Mouse (Mus musculus): ENCODE data around the gene Scd4. TPM values are rescaled to one million over a fixed set of nuclear protein-coding genes. Genes with fewer than 3 reads are reported as not detected.
A peak's percentile ranks its signal among the peaks of the same experiment; 100 is the strongest.
"Not testable (repeated sequence)": the region's sequence is repeated elsewhere in the genome, so short reads cannot be mapped to it uniquely, and the experiment has no call there.

The Scd4 gene
- polyA plus RNA-seq, 1 experiment from 2014 or later: 0.08 TPM

DNA sequence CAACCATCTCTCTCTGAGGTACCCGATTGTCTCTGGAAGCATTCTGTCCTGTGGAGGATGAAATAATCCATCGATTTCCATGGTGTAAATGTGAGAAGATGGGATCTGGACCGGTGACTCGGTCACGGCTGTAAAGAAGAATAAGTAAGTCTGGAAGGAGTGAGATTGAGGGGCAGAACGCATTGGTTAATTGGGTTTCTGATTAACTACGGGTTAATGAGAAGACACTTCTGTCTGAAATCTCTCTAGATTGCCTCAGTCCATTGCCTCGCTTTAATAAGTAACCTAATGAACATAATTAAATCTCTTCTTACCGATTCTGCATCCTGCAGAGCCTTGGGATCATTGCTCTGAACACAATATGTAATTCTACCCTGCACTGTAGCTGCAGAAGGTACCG, 34.2 kb downstream of the Scd4 start:
- WGBS: 74% methylated on average over 10 of the region's 10 CpGs
- not testable (repeated sequence) for H3K27me3 ChIP-seq, H3K9me3 ChIP-seq

GRCm38 (mm10) chr19:44369371-44369770, 36.5 kb downstream of the Scd4 start:
- Histone ChIP-seq H3K4me3 (replicated peaks) (no peak overlapping the region), H3K4me2 (replicated peaks) (no peak overlapping the region), H3K27me3 (peaks cover 3% of the 10 kb centered on the region; the same call in 1 of the 2 replicates), H3K36me3 (no peaks in the 10 kb centered on the region), H3K9me3 (no peaks in the 10 kb centered on the region), H3K4me1 (replicated peaks) (no peaks in the 10 kb centered on the region), H3K9ac (replicated peaks) (no peak overlapping the region), H3K27ac (no peak overlapping the region)
- WGBS: 50% methylated on average over 8 of the region's 8 CpGs
- no peak for ATAC-seq

More for the DNA sequence above, 34.2 kb downstream of the Scd4 start:
- H3K36me3 ChIP-seq; H3K9ac ChIP-seq (replicated peaks); H3K27ac ChIP-seq; H3K4me2 ChIP-seq (replicated peaks); H3K4me1 ChIP-seq (replicated peaks); ATAC-seq; H3K4me3 ChIP-seq (replicated peaks): not testable (repeated sequence)

DNA sequence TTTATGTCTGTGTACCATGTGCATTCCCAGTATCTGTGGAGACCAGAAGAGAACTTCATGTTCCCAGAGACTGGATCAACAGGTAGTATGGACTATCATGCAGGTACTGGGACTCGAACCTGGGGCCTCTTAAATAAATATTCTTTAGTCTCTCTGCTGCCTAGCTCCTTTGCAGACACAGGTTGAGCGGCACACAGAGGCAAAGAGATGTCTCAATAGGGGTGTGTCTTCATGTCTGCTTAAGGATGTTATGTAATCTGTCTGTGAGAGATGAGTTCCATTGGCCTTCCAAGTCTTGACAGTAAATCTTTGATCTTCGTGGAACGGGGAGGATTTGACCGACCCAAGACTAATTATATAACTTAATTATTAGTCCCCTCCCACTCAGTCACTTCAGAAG, 37.3 kb downstream of the Scd4 start:
- 75% methylated on average over 5 of the region's 5 CpGs for WGBS

GRCm38 (mm10) chr19:44372969-44373368, 40.1 kb downstream of the Scd4 start:
- Histone ChIP-seq H3K36me3 (no peaks in the 10 kb centered on the region), H3K4me2 (replicated peaks) (no peak overlapping the region), H3K4me3 (replicated peaks) (no peak overlapping the region), H3K9ac (replicated peaks) (no peak overlapping the region), H3K4me1 (replicated peaks) (peaks cover 6% of the 10 kb centered on the region; the same call in 1 of the 2 replicates), H3K27me3 (peaks cover 3% of the 10 kb centered on the region; the same call in 1 of the 2 replicates), H3K27ac (no peak overlapping the region), H3K9me3 (no peaks in the 10 kb centered on the region)
- 22% methylated on average over 6 of the region's 6 CpGs for WGBS
- peak; percentile 83 for ATAC-seq

More for the DNA sequence above, 37.3 kb downstream of the Scd4 start:
- Histone ChIP-seq H3K4me1 (replicated peaks) (no peaks in the 10 kb centered on the region), H3K4me3 (replicated peaks) (no peak overlapping the region), H3K27ac (no peak overlapping the region), H3K9ac (replicated peaks) (no peak overlapping the region), H3K4me2 (replicated peaks) (no peak overlapping the region), H3K27me3 (peaks cover 3% of the 10 kb centered on the region; the same call in 1 of the 2 replicates), H3K9me3 (no peaks in the 10 kb centered on the region), H3K36me3 (no peaks in the 10 kb centered on the region)
- ATAC-seq: no peak

DNA sequence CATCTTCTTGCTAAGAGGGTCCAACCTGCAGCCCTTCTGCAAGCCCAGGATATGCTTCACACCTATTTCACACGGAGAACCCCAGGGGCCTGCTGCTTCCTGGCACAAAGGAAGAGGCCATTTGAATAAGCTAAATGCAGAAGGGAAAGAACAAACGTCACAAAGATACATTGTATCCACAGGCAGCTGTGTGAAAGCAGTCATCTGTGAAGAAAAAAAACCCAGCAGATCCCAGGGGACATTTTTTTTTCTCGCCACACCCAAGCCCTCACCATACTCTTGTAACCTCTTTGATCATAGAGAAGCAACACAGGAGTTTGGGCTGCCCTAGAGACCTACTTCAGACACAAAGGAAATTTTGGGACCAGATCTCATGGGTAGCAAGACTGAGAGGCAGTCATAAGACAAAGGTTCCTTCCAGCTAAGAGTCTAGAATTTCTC, 43.6 kb downstream of the Scd4 start:
- Histone ChIP-seq H3K36me3 (no peaks in the 10 kb centered on the region), H3K9me3 (no peaks in the 10 kb centered on the region), H3K27me3 (peaks cover 3% of the 10 kb centered on the region; the same call in 1 of the 2 replicates), H3K9ac (replicated peaks) (no peak overlapping the region), H3K4me2 (replicated peaks) (no peak overlapping the region), H3K27ac (no peak overlapping the region), H3K4me3 (replicated peaks) (no peak overlapping the region), H3K4me1 (replicated peaks) (peaks cover 7% of the 10 kb centered on the region; the same call in 1 of the 2 replicates)
- ATAC-seq: no peak
- WGBS: 24% methylated on average over 3 of the region's 3 CpGs

DNA sequence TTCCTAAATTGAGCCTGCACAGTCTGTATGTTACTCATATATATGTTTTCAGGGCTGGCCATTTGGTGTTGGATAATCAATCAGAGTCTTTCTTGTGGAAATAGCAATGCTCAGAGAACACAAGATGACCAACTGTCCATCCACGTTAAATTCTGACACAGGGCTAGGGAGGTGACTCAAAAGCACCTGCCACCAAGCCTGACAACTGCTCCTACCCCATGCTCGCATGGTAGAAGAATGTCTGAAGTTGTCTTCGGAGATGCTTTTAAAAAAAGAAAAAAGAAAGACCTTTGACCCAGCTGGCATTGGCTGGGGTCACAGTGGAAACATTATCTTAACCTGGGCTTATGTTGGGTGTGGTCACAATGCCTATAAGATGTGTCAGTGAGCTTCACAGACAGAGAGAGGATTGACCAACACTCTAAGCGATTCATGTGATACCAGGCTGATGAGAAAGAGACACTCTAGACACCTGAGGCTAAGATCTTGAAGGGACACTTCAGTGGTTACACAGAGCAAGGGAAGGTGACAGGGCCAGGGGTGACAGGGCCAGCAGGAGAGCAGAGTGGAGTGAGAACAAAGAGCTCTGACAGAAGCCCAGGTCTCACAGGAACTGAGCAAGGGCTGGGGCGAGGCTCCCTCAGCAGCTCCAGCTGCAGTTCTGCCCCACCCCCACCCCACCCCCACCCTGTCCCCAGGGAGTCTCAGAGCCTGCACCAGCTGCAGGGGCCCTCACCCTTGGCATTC, 44.9 kb downstream of the Scd4 start:
- H3K4me3 ChIP-seq (replicated peaks): no peak overlapping the region
- no peak overlapping the region for H3K9ac ChIP-seq (replicated peaks)
- no peaks in the 10 kb centered on the region for H3K36me3 ChIP-seq
- no peaks in the 10 kb centered on the region for H3K27me3 ChIP-seq
- no peak overlapping the region for H3K27ac ChIP-seq
- ATAC-seq: no peak
- 39% methylated on average over 5 of the region's 5 CpGs for WGBS
- no peak overlapping the region for H3K4me2 ChIP-seq (replicated peaks)
- no peaks in the 10 kb centered on the region for H3K9me3 ChIP-seq
- H3K4me1 ChIP-seq (replicated peaks): peaks cover 10% of the 10 kb centered on the region; the same call in 1 of the 2 replicates

GRCm38 (mm10) chr19:44379090-44379489, 46.2 kb downstream of the Scd4 start:
- ATAC-seq: no peak

GRCm38 (mm10) chr19:44380065-44380464, 47.2 kb downstream of the Scd4 start:
- 93% methylated on average over 4 of the region's 4 CpGs for WGBS
- Histone ChIP-seq H3K9ac (replicated peaks) (no peak overlapping the region), H3K27me3 (no peaks in the 10 kb centered on the region; the same call in 1 of the 2 replicates)

More at GRCm38 (mm10) chr19:44379090-44379489, 46.2 kb downstream of the Scd4 start:
- Histone ChIP-seq H3K9me3 (no peaks in the 10 kb centered on the region), H3K4me2 (replicated peaks) (no peak overlapping the region), H3K9ac (replicated peaks) (no peak overlapping the region), H3K27ac (no peak overlapping the region), H3K27me3 (no peaks in the 10 kb centered on the region), H3K4me1 (replicated peaks) (peaks cover 12% of the 10 kb centered on the region; the same call in 1 of the 2 replicates), H3K4me3 (replicated peaks) (no peak overlapping the region), H3K36me3 (no peaks in the 10 kb centered on the region)

DNA sequence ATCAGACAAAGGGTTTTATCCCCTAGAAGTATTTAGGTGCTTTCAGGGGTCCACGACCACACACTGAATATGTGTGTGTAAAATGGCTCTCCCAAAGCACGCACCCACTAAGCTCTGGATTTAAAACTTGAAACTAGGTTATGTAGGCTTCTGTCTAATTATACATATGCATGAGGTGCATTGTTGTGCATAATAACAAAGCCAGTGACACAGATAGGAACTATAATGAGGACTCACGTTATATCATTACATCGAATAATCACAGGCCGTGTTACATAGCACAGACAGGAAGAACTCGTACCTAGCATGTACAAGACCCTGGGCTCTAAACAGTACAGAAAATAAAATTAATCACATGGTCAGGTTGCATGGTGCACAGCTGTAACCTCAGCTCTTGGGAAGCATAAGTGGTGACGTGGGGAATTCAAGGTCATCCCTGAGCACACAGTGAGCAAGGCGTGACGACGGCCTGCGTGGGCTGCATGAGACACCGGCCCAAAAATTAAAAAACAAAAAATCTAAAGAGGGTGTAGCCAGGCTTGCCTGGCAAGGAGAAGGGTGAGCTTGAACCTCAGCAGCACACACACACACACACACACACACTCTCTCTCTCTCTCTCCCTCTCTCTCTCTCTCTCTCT, 49.9 kb downstream of the Scd4 start:
- no peak overlapping the region for H3K9ac ChIP-seq (replicated peaks)
- no peak for ATAC-seq
- H3K27ac ChIP-seq: no peak overlapping the region
- no peaks in the 10 kb centered on the region for H3K36me3 ChIP-seq
- H3K4me3 ChIP-seq (replicated peaks): no peak overlapping the region
- no peaks in the 10 kb centered on the region for H3K9me3 ChIP-seq
- peaks cover 9% of the 10 kb centered on the region for H3K4me1 ChIP-seq (replicated peaks)
- no peak overlapping the region for H3K4me2 ChIP-seq (replicated peaks)
- WGBS: 66% methylated on average over 12 of the region's 12 CpGs
- no peaks in the 10 kb centered on the region; the same call in 1 of the 2 replicates for H3K27me3 ChIP-seq

More at GRCm38 (mm10) chr19:44380065-44380464, 47.2 kb downstream of the Scd4 start:
- Histone ChIP-seq H3K4me2 (replicated peaks) (no peak overlapping the region), H3K4me1 (replicated peaks) (peaks cover 12% of the 10 kb centered on the region; the same call in 1 of the 2 replicates), H3K4me3 (replicated peaks) (no peak overlapping the region), H3K27ac (no peak overlapping the region), H3K9me3 (no peaks in the 10 kb centered on the region), H3K36me3 (no peaks in the 10 kb centered on the region)
- ATAC-seq: no peak

GRCm38 (mm10) chr19:44385887-44386498, 53.1 kb downstream of the Scd4 start:
- H3K36me3 ChIP-seq: no peaks in the 10 kb centered on the region
- ATAC-seq: no peak
- no peak overlapping the region for H3K9ac ChIP-seq (replicated peaks)
- no peaks in the 10 kb centered on the region; the same call in 1 of the 2 replicates for H3K27me3 ChIP-seq
- H3K4me2 ChIP-seq (replicated peaks): no peak overlapping the region
- H3K27ac ChIP-seq: no peak overlapping the region
- peaks cover 23% of the 10 kb centered on the region for H3K4me1 ChIP-seq (replicated peaks)
- H3K9me3 ChIP-seq: no peaks in the 10 kb centered on the region
- 92% methylated on average over 6 of the region's 6 CpGs for WGBS
- H3K4me3 ChIP-seq (replicated peaks): no peak overlapping the region

GRCm38 (mm10) chr19:44387089-44387671, 54.3 kb downstream of the Scd4 start:
- H3K27me3 ChIP-seq: no peaks in the 10 kb centered on the region; the same call in 1 of the 2 replicates
- no peak for ATAC-seq
- H3K9ac ChIP-seq (replicated peaks): no peak overlapping the region
- H3K27ac ChIP-seq: no peak overlapping the region
- no peak overlapping the region for H3K4me2 ChIP-seq (replicated peaks)
- 93% methylated on average over 4 of the region's 4 CpGs for WGBS
- H3K4me3 ChIP-seq (replicated peaks): no peak overlapping the region
- H3K9me3 ChIP-seq: no peaks in the 10 kb centered on the region
- H3K4me1 ChIP-seq (replicated peaks): peaks cover 23% of the 10 kb centered on the region
- no peaks in the 10 kb centered on the region for H3K36me3 ChIP-seq

Data from midbrain, embryonic 13.5 days (tissue).